Mouse (Mus musculus) CH12F3 (cell line): ENCODE data around the gene Gm28551.
"Not testable (repeated sequence)": the region's sequence is repeated elsewhere in the genome, so short reads cannot be mapped to it uniquely, and the experiment has no call there.

ENCODE experiments used
- in situ Hi-C: fragments of 300-500 bp; cut with MboI; formaldehyde crosslinking; loops from 2 replicates; pipeline ENCODE4 v1.14.3; 2020; ENCODE audit warnings: low sequenced_read_pairs

The Gm28551 gene

GRCm38 (mm10) chr1:53352327-53353261, at the start of gene Gm28551, which contains the start of the genes Asdurf and Asnsd1:
Gene Gm28551 (minus strand): TSS chr1:53352667.
Gene Asdurf (minus strand): TSS chr1:53352619.
Gene Asnsd1 (minus strand): TSS chr1:53352752.
- in situ Hi-C loops = no loop called here

- in situ Hi-C loops = not testable (repeated sequence)
Observed at GRCm38 (mm10) chr1:53393936-53394760, 41.7 kb upstream of the Gm28551 start.

- in situ Hi-C loops = no loop called here
Observed at GRCm38 (mm10) chr1:53388762-53389161, 36.3 kb upstream of the Gm28551 start.

GRCm38 (mm10) chr1:53384085-53384688, 31.7 kb upstream of the Gm28551 start:
- in situ Hi-C loops = no loop called here

- in situ Hi-C loops = no loop called here
Observed at GRCm38 (mm10) chr1:53377731-53378130, 25.3 kb upstream of the Gm28551 start.

- in situ Hi-C loops = not testable (repeated sequence)
Observed at GRCm38 (mm10) chr1:53375965-53376364, 23.5 kb upstream of the Gm28551 start.

- in situ Hi-C loops = no loop called here
Observed at GRCm38 (mm10) chr1:53358988-53359387, 6.5 kb upstream of the Gm28551 start.

GRCm38 (mm10) chr1:53341071-53341470, 11.4 kb downstream of the Gm28551 start:
- in situ Hi-C loops = no loop called here

- in situ Hi-C loops = not testable (repeated sequence)
Observed at GRCm38 (mm10) chr1:53337403-53337802, 15.1 kb downstream of the Gm28551 start.

GRCm38 (mm10) chr1:53335465-53335864, 17.0 kb downstream of the Gm28551 start:
- in situ Hi-C loops = no loop called here

GRCm38 (mm10) chr1:53333527-53333926, 18.9 kb downstream of the Gm28551 start:
- in situ Hi-C loops = not testable (repeated sequence)

- in situ Hi-C loops = no loop called here
Observed at GRCm38 (mm10) chr1:53324827-53325494, 27.5 kb downstream of the Gm28551 start.

- in situ Hi-C loops = no loop called here
Observed at GRCm38 (mm10) chr1:53324277-53324676, 28.2 kb downstream of the Gm28551 start.

- in situ Hi-C loops = no loop called here
Observed at GRCm38 (mm10) chr1:53323254-53323653, 29.2 kb downstream of the Gm28551 start.

- in situ Hi-C loops = no loop called here
Observed at GRCm38 (mm10) chr1:53321662-53322344, 30.7 kb downstream of the Gm28551 start.

GRCm38 (mm10) chr1:53312989-53313967, 39.2 kb downstream of the Gm28551 start, which contains the start of gene Osgepl1:
Gene Osgepl1 (plus strand): TSS chr1:53313624.
- in situ Hi-C loops = no loop called here

GRCm38 (mm10) chr1:53300506-53300905, 52.0 kb downstream of the Gm28551 start:
- in situ Hi-C loops = no loop called here

GRCm38 (mm10) chr1:53296581-53297383, 55.7 kb downstream of the Gm28551 start, which contains the start of the genes Pms1, Ormdl1 and Gm28778:
Gene Pms1 (minus strand): TSS chr1:53297018.
Gene Ormdl1 (plus strand): TSS chr1:53297095.
Gene Gm28778 (plus strand): TSS chr1:53297111.
- in situ Hi-C loops = no loop called here
